Mouse (Mus musculus): ENCODE results near the gene Zdhhc3. TPM values are rescaled to one million over a fixed set of nuclear protein-coding genes. Genes with fewer than 3 reads are reported as not detected.

The Zdhhc3 gene
- polyA plus RNA-seq, 1 experiment from 2014 or later: 81.3 TPM

DNA sequence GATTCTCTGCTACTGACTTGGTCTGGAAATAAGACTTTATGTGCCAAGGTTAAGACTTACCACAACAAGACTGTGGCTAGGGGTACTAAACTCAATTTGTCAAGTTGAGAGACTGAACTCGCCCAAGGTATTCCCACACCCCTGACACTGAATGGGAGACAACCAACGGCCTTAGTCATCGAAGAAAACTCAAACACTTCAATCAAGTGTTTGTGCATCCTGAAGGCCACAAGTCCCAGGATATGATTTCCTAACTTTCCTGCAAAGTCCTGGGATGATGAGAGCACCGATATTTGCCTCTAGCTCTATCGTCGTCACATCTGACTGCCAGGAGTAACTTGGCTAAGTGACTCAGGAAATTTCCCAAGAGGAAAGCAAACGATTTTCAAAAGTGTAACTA is 3.8 kb downstream of the Zdhhc3 start:
- Histone ChIP-seq H3K4me2 (replicated peaks) (no peak overlapping the region), H3K9ac (no peak overlapping the region)
- WGBS: 90% methylated on average over 7 of the region's 7 CpGs

DNA sequence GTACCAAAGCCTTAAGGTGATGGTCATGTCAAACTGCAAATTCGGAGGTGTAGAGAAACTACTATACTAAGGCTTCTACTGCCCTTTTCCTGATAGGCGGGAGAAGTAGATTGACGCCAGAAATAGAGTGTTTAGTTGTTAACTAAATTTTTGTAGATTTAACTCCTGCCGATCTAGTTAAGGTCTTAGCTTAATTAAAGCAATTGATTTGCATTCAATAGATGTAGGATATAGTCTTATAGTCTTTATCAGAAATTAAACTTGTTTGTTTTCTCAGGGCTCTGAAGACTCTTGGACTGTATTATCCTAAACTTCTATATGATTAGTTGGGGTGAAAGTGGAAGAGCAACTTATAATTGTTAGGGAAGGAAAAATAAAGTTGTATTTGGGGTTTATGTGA is 5.8 kb downstream of the Zdhhc3 start:
- no peak overlapping the region for H3K27ac ChIP-seq
- no peak overlapping the region for H3K4me3 ChIP-seq
- no peaks in the 10 kb centered on the region for H3K9me3 ChIP-seq
- peaks cover 14% of the 10 kb centered on the region; the same call in 1 of the 2 replicates for H3K36me3 ChIP-seq
- 88% methylated on average over 4 of the region's 4 CpGs for WGBS
- H3K27me3 ChIP-seq: no peaks in the 10 kb centered on the region
- H3K9ac ChIP-seq: no peak overlapping the region
- ATAC-seq (ENCODE audit: insufficient number of reproducible peaks, insufficient read depth, low FRiP score, low TSS enrichment): no peak
- H3K4me2 ChIP-seq (replicated peaks): no peak overlapping the region
- peaks cover 10% of the 10 kb centered on the region for H3K4me1 ChIP-seq

More for the DNA sequence above, 3.8 kb downstream of the Zdhhc3 start:
- no peak overlapping the region for H3K27ac ChIP-seq
- no peak for ATAC-seq (ENCODE audit: insufficient number of reproducible peaks, insufficient read depth, low FRiP score, low TSS enrichment)
- no peaks in the 10 kb centered on the region for H3K27me3 ChIP-seq
- H3K4me1 ChIP-seq: peaks cover 19% of the 10 kb centered on the region
- peaks cover 14% of the 10 kb centered on the region; the same call in 1 of the 2 replicates for H3K36me3 ChIP-seq
- H3K4me3 ChIP-seq: no peak overlapping the region
- no peaks in the 10 kb centered on the region for H3K9me3 ChIP-seq

DNA sequence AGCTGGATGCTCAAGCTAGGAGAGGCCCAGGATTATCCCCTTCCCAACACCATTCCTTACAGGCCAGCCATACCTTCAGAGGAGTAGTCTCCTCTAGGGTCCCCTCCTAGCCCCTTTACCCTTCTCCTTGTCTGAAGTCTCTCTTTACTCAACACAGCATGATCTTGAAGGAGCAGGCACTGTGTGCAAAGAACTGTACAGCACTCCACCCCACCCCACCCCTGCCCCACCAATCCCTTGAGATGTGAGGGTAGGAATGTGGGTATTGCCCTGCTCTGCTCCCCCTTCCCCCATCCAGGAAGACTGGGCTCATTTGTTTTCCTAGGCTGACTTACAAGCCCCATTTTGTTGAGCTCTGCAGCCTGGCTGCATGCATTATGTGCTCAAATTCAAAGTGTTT is 8.6 kb downstream of the Zdhhc3 start:
- H3K27me3 ChIP-seq: no peaks in the 10 kb centered on the region
- no peak overlapping the region for H3K4me3 ChIP-seq
- no peaks in the 10 kb centered on the region for H3K4me1 ChIP-seq
- no peak overlapping the region for H3K27ac ChIP-seq
- H3K36me3 ChIP-seq: peaks cover 29% of the 10 kb centered on the region
- no peaks in the 10 kb centered on the region for H3K9me3 ChIP-seq
- no peak overlapping the region for H3K4me2 ChIP-seq (replicated peaks)
- no peak overlapping the region for H3K9ac ChIP-seq
- no peak for ATAC-seq (ENCODE audit: insufficient number of reproducible peaks, insufficient read depth, low FRiP score, low TSS enrichment)

DNA sequence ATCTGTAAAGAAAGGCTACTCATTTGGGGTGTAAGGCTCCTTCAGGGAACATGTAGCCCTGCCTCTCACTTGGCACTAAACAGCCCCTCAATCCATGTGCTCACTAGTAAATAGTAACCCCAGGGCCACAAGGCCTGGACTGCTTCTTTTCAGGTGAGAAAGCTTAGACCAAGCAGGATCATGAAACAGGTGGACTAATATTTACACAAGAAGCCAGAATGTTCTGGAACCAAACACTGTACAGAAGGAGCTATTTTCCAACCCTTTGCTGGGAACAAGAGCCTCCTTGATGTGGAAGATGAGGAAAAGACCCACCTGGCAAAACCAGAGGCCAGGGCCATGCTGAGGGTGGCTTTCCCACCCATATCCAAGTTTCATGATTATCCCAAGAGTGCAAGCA is 9.6 kb downstream of the Zdhhc3 start:
- Histone ChIP-seq H3K36me3 (peaks cover 35% of the 10 kb centered on the region), H3K4me1 (no peaks in the 10 kb centered on the region), H3K9me3 (no peaks in the 10 kb centered on the region), H3K4me3 (no peak overlapping the region), H3K27ac (no peak overlapping the region), H3K9ac (no peak overlapping the region), H3K27me3 (no peaks in the 10 kb centered on the region), H3K4me2 (replicated peaks) (no peak overlapping the region)
- no peak for ATAC-seq (ENCODE audit: insufficient number of reproducible peaks, insufficient read depth, low FRiP score, low TSS enrichment)

DNA sequence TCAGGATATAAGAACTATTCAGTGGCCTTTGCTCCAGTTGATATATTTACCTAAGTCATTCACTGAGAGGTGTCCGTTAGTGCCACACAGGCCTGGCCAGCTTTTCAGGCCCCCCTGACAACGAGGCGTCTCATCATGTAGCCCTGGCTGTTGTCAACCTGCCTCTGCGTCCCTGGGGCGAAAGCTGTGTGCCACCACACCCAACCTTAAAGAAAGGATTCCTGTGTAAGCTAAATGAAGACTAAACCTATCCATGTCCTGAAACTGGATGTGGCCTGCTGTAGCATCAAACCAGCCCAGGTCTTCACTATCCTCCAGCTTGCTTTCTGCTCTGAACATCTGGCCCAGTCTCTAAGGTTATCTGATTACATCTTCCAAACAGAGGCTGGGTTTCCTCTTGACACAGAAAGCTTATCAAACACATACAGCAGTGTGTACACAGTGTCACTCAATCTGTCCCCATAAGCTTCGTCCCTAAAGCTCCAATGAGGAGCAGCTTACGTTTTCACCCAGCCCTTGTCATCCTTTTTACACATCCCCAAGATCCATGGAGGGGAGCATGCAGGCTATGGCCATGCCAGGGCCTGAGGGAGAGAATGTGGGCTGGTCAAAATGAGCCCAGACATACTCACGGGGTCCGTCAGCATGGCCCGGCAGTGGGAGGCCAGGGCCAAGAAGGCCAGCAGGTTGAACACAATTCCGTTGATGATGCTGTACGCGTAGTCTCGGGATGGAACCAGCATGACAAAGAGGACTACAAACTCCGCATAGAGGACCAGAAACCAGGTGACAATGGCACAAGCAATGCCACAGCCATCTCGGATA is 13.2 kb downstream of the Zdhhc3 start:
- Histone ChIP-seq H3K4me1 (no peaks in the 10 kb centered on the region), H3K9ac (no peak overlapping the region), H3K9me3 (no peaks in the 10 kb centered on the region), H3K27ac (no peak overlapping the region), H3K4me3 (no peak overlapping the region), H3K36me3 (peaks cover 52% of the 10 kb centered on the region), H3K27me3 (no peaks in the 10 kb centered on the region), H3K4me2 (replicated peaks) (no peak overlapping the region)
- WGBS: 92% methylated on average over 16 of the region's 16 CpGs
- ATAC-seq (ENCODE audit: insufficient number of reproducible peaks, insufficient read depth, low FRiP score, low TSS enrichment): no peak

DNA sequence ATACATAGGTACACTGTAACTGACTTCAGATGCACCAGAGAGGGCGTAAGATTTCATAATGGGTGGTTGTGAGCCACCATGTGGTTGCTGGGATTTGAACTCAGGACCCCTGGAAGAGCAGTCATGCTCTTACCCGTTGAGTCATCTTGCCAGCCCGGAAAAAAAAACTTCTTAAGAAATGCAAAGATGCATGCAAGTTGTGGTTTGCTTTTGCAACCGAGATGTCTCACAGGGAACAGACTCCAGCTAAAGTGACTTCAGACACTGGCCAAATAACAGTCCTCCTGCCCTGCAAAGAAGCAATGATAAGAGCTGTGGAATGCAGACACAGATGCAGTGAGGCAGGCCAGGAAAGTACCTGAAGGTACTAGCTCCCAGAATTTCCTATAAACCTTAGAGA is 22.2 kb downstream of the Zdhhc3 start:
- no peak for ATAC-seq (ENCODE audit: insufficient number of reproducible peaks, insufficient read depth, low FRiP score, low TSS enrichment)
- no peaks in the 10 kb centered on the region for H3K4me1 ChIP-seq
- H3K9me3 ChIP-seq: no peaks in the 10 kb centered on the region
- no peak overlapping the region for H3K4me3 ChIP-seq
- no peaks in the 10 kb centered on the region for H3K27me3 ChIP-seq
- H3K27ac ChIP-seq: no peak overlapping the region
- no peak overlapping the region for H3K4me2 ChIP-seq (replicated peaks)
- 91% methylated on average over 4 of the region's 4 CpGs for WGBS
- H3K36me3 ChIP-seq: peaks cover 62% of the 10 kb centered on the region
- H3K9ac ChIP-seq: no peak overlapping the region

DNA sequence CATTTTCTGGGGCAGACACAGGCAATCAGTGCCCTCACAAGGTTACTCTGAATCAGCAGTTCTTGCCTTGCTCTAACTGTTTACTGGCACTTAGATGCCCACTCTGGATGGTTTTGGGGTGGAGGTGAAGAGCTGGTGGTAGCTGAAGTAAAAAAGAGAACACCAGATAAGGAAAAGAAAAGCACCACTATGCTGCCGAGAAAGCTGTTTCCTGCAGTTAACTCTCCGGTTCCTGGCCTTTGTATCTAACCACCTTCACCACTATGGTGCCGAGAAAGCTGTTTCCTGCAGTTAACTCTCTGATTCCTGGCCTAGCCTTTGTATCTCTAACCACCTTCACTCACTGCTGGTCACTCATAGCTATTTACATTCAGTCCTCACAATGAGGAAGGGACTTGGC is 25.4 kb downstream of the Zdhhc3 start:
- 85% methylated on average over 3 of the region's 3 CpGs for WGBS
- peaks cover 72% of the 10 kb centered on the region for H3K36me3 ChIP-seq
- H3K9me3 ChIP-seq: no peaks in the 10 kb centered on the region
- no peak overlapping the region for H3K27ac ChIP-seq
- H3K4me3 ChIP-seq: no peak overlapping the region
- no peaks in the 10 kb centered on the region for H3K4me1 ChIP-seq
- no peak overlapping the region for H3K4me2 ChIP-seq (replicated peaks)
- ATAC-seq (ENCODE audit: insufficient number of reproducible peaks, insufficient read depth, low FRiP score, low TSS enrichment): no peak
- H3K9ac ChIP-seq: no peak overlapping the region
- H3K27me3 ChIP-seq: no peaks in the 10 kb centered on the region

DNA sequence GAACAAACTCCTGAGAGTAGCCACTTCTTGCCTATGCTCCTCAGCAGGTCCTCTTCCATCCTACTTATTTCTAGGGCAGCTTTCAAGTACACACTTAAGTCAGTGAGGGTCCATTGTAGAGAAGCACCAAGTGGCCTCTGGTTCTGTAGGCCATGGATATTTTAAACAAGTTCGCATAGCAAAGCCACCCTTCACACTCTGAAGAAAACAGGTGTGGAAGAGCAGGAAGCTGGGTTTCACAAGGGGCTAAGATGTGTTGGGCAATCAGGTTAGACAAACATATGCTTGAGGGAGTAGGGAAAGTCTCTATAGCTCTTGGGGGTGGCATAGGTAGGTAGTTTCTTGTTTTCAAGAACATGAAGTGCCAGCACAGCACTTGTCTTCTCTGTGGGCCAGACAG is 27.6 kb downstream of the Zdhhc3 start:
- Histone ChIP-seq H3K27me3 (no peaks in the 10 kb centered on the region), H3K9me3 (no peaks in the 10 kb centered on the region), H3K4me1 (no peaks in the 10 kb centered on the region), H3K4me2 (replicated peaks) (no peak overlapping the region), H3K27ac (no peak overlapping the region), H3K4me3 (no peak overlapping the region), H3K36me3 (peaks cover 83% of the 10 kb centered on the region), H3K9ac (no peak overlapping the region)
- WGBS: 83% methylated on average over 1 of the region's 1 CpGs
- no peak for ATAC-seq (ENCODE audit: insufficient number of reproducible peaks, insufficient read depth, low FRiP score, low TSS enrichment)

DNA sequence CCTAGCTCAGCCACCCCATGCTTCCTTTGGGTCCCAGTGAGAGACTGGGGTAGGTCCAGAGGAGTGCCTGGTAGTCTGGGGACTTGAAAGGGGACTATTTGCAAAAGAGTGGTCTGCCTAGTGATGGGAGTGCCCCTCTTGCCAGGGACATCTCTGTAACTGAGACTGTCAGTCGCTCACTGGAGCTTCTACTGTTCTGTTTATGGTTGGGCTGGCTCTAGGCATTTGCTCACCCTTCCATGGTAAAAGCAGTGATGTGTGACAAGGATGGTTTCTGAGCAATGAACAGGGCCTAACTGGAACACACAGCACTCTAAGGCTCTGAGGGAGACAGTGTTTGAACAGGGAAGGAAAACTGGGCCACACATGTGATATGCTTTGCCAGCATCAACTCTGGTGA is 32.2 kb downstream of the Zdhhc3 start:
- 76% methylated on average over 1 of the region's 1 CpGs for WGBS
- Histone ChIP-seq H3K27ac (no peak overlapping the region), H3K9ac (no peak overlapping the region), H3K4me3 (no peak overlapping the region), H3K36me3 (peaks cover 77% of the 10 kb centered on the region), H3K4me2 (replicated peaks) (no peak overlapping the region), H3K9me3 (no peaks in the 10 kb centered on the region), H3K4me1 (no peaks in the 10 kb centered on the region), H3K27me3 (no peaks in the 10 kb centered on the region)
- no peak for ATAC-seq (ENCODE audit: insufficient number of reproducible peaks, insufficient read depth, low FRiP score, low TSS enrichment)

DNA sequence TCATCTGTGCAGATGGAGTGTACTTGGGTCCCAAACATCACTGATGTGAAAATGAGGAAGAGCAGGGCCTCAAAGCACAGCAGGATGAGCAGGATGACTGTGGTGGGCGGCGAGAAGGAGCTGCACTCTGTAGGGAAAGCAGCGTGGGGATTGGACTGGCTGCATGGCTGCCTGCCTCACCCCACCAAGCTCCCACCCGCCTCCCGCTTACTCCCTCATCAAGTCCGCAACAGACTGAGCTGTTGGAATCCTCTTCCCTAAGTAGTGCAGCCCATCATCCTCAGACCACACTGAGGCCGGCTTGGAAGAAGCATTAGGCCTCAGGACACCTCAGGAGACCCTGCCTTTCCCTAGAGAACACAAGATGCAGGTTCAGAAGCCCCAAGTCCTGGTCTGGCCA is 32.6 kb downstream of the Zdhhc3 start:
- no peak for ATAC-seq (ENCODE audit: insufficient number of reproducible peaks, insufficient read depth, low FRiP score, low TSS enrichment)
- Histone ChIP-seq H3K4me2 (replicated peaks) (no peak overlapping the region), H3K4me1 (no peaks in the 10 kb centered on the region), H3K9me3 (no peaks in the 10 kb centered on the region), H3K36me3 (peaks cover 77% of the 10 kb centered on the region), H3K9ac (no peak overlapping the region), H3K4me3 (no peak overlapping the region), H3K27ac (no peak overlapping the region), H3K27me3 (no peaks in the 10 kb centered on the region)
- 85% methylated on average over 7 of the region's 7 CpGs for WGBS

DNA sequence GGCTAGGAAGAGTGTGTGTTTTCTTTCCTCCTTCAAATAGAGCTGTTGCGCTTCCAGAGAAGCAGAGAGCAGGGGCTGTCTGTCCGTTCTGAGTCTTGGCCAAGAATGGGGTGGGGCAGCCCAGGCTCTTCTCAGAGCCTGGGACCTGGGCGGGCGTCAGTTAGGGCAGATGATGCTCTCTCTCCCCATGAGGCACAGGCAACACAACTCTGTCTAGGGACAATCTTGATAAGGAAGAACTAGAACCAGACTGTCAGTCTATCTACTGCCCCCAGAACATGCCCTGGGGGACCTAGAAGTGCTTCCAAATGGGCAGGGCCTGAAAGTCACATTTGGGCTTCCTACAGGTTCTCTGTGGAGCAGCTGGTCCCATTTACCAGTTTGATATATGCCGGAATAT is 33.9 kb downstream of the Zdhhc3 start:
- H3K9me3 ChIP-seq: no peaks in the 10 kb centered on the region
- H3K27me3 ChIP-seq: no peaks in the 10 kb centered on the region
- peaks cover 70% of the 10 kb centered on the region for H3K36me3 ChIP-seq
- no peak overlapping the region for H3K9ac ChIP-seq
- no peak for ATAC-seq (ENCODE audit: insufficient number of reproducible peaks, insufficient read depth, low FRiP score, low TSS enrichment)
- H3K4me3 ChIP-seq: no peak overlapping the region
- H3K4me1 ChIP-seq: no peaks in the 10 kb centered on the region
- no peak overlapping the region for H3K27ac ChIP-seq
- WGBS: 89% methylated on average over 5 of the region's 5 CpGs
- no peak overlapping the region for H3K4me2 ChIP-seq (replicated peaks)

DNA sequence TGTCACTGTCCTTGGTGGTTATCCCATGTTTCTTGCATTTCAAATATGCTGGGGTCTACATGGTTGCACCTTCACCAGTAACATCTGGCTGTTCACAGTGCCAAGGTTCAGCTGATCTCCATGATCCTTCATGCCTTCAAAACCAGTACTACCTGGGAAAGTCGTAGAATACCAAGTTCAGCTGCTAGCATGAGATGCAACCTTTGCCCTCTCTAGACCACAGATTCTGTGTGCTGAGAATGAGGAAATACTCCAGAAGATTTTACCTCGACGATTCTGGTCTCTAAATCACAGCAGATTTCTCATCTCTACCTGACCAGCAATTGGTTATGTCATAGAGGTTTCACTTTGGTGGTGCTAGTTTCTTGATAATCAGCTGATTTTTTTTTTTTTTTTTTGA is 52.8 kb downstream of the Zdhhc3 start:
- ATAC-seq (ENCODE audit: insufficient number of reproducible peaks, insufficient read depth, low FRiP score, low TSS enrichment): no peak
- Histone ChIP-seq H3K9me3 (no peaks in the 10 kb centered on the region), H3K4me2 (replicated peaks) (no peak overlapping the region), H3K27me3 (no peaks in the 10 kb centered on the region), H3K27ac (no peak overlapping the region), H3K9ac (no peak overlapping the region), H3K36me3 (no peaks in the 10 kb centered on the region), H3K4me3 (no peak overlapping the region), H3K4me1 (no peaks in the 10 kb centered on the region)
- WGBS: 78% methylated on average over 3 of the region's 3 CpGs

All from embryonic facial prominence, embryonic 12.5 days (tissue).